Mouse (Mus musculus): ENCODE data around the gene Grhl3. TPM values are rescaled to one million over a fixed set of nuclear protein-coding genes. Genes with fewer than 3 reads are reported as not detected.

Grhl3 gene
- total RNA-seq, 2 experiments from 2014 or later, result 0.66 to 0.70 TPM

DNA sequence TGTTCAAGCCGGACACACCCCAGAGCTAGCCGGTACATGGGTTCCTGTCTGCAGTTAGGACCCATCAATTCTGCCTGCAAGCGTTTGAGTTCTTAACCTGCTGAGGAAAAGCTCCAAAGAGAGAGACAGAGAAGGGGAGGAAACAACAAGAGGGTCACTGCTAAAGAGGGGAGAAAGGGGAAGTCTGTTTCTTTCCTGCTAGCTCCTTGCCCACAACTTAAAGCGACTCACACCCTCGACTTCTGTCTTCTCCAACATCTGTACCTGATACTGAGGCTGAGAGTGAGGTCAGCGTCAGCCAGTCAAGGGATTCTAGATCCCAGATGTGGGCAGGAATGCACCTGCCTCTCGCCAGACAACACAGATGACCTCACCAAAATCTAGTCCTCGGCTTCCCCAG is 1.2 kb downstream of the Grhl3 start:
- DNase-seq, result no peak

DNA sequence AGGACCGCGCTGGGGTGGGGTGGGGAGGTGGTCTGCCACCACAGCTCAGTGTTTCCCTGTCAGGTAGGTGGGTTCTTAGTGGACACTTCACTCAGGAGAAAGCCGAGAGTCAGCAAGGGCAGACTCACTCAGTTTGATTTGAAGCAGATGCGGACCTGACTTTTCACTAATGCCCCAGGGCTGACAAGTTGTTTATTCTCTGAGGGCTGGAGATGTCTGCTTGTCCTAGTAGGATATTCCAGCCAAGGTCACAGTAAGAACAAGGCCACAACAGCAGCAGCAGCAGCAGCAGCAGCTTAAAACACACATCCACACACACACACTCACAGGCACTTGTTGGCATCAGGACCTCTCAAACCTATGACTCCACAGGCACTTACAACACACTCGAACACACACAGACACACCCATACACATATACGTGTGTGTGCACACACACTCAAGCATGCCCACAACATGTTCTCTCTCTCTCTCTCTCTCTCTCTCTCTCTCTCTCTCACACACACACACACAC is 2.3 kb downstream of the Grhl3 start:
- DNase-seq, result no peak

DNA sequence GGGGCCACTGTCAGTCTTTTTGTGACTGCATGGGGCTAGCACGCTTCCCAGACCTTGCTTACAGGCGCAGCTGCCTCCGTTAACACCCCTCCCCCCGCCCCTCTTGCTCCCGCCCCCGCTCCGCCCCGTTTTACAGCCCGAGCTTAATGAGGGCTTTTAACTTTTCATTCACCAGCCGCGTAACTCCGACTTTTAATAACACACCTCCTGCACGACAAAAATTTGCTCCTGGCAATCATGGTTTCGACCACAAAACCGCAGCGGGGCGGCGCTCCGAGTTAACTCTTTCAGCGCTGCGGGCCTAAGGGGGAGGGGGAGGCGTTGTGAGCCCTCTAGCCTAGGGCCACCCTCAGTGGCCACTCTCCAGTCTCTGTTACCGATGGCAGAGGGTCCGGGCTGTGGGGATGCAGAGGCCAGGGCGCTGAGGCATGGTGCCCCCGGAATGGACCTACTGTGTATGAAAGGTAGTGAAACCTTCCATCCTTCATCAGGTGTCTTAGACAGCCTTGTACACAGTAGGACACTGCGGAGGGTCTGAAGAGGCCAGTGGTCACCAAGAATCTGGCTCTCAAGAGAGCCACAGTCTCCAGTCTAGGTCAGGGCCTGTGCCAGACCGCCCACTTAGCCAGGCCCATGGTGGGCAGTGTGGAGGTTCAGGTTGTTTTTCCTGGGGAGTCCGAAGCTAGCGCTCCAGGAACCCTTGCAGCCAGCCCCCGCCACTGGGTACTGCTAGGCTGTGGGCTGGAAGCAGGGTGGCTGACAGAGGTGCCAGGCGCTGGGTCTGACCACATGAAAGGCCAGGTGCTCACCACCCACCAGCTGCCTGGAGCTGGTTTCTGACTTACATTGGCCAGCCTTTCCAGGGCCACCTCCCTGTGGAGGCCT is 3.0 kb downstream of the Grhl3 start:
- no peak for DNase-seq

DNA sequence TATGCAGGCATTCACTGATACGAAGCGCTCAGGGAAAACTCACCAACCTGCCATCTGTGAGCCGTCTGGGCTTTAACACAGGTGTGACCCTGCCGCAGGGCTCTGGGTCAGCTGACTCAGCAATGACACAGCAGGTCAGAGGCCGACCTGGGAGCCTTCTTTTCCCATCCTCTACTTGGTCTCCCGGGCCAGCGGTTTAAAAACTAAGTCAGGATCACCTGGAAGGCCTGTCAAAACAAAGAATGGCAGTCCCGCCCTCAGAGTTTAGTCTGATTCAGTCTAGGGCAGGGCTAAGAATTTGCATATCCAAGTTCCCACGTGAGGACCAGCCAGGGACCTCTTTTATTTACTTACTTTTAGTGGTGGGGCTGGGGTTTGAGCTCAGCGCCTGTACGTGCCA is 4.2 kb downstream of the Grhl3 start:
- no peak for DNase-seq

GRCm38 (mm10) chr4:135567484-135567883 is 5.9 kb downstream of the Grhl3 start:
- no peak for DNase-seq

DNA sequence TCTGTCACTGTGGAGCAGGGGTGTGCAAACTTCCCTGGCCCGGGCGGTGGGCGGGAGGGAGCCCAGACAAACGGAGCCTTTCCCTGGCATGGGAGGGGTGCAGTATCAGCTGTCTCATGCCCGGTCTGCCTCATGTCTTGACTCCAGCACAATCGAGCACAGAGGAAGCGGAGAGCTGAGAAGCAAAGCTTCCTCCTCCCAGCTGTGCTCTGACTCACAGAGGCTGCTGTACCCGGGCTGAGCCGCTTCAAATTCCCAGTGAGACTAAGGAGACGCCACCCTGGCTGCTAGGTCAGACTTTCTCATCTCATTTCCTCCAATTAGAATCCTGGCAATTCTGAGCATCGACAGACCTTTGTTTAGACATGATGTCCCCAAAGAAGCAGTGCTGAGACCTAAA is 6.4 kb downstream of the Grhl3 start:
- DNase-seq, result no peak

DNA sequence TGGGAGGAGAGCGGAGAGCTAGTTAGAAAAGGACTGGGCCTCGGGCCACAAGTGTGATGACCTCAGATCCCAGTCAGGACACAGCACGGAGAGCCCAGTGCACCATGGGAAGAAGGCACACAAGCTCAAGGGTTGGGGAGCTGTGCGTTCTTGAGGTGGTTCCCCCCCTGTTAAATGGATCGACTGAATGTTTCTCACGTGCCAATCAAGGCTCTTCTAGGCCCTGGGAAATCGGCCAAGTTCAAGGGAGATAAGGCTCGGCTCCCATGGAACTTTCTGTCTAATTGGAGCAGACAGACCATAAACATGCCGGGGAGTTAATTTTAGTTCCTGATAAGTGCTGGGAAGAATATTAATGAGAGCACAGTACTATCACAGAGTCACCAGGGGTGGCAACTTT is 8.0 kb downstream of the Grhl3 start:
- no peak for DNase-seq

DNA sequence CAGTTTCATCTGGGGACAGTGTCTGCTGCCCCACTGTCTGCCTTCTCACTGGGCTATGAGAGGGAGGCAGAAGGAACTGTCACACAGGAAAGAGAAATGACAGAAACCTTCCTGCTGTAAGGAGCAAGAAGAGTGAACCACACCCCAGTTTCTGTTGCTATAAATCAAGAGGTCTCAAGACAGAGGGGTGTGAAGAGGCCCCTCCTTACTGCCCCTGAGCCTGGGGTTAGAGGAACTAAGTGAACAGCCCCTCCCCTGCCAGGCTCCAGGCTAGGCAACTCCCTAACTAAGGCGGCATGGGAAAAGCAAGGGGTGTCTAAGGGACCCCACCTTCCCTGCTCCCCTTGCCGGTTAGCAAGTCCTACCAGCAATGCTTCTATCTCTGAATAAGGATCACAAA is 9.6 kb downstream of the Grhl3 start:
- DNase-seq, result no peak

GRCm38 (mm10) chr4:135549323-135549722 is 24.1 kb downstream of the Grhl3 start:
- DNase-seq, result no peak

- DNase-seq, result no peak
These were observed 24.8 kb downstream of the Grhl3 start for GRCm38 (mm10) chr4:135548521-135549077.

DNA sequence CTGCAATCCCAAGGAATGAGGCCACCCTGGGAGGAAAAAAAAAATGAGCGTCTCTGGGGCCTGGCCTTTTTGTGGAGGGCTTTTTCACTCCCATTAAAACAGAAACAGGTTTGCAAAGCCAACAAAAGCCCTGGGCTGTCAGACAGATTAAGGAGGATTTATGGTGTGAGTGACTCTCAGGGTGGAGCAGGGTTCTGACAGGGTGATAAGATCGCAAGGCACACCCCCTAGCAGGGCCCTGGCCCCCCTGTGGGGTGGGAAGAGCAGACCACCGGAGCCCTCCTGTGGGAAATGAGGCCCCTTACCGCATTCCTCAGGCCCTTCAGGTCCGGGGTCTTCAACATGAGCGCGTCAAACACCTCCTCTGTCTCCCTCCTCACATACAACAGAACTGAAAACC is 25.3 kb downstream of the Grhl3 start:
- no peak for DNase-seq

DNA sequence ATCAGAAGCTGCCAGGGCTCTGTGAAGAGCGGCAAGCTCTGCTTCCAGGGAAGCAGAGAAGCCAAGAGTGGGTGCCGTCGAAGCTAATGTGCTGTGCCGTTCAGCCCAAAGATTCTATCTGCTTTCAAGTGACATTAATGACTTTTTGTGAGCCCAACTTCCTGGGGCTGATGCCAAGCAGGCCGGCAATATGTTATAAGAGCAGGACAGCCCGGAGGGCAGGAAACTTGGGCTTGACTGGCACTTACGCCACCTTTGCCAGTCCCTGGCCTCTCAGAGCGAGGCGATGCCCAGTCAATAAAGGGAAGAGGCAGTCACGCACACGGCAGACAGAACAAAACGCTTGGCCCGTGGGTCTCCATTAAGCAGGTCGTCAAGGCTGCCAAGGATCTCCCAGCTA is 25.9 kb downstream of the Grhl3 start:
- no peak for DNase-seq

DNA sequence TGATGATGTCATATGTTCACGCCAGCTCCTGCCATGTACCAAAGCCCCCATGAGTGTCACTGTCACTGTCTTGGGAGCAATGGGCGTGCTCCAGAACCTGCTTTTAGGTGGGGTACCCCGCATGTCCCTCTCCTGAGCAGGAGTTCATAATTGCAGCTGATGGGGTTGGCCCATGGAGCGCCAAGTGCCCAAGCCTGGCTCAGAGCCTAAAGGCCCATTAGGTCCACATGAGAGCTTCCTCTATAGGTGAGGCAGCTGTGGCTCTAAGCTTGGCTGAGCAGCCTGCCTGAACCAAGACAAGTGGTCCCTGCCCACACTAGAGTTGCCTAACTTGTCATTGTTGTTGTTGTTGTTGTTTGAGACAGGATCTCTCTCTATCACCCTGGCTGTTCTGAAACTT is 26.6 kb downstream of the Grhl3 start:
- DNase-seq, result no peak

GRCm38 (mm10) chr4:135546008-135546407 is 27.4 kb downstream of the Grhl3 start:
- DNase-seq, result no peak

DNA sequence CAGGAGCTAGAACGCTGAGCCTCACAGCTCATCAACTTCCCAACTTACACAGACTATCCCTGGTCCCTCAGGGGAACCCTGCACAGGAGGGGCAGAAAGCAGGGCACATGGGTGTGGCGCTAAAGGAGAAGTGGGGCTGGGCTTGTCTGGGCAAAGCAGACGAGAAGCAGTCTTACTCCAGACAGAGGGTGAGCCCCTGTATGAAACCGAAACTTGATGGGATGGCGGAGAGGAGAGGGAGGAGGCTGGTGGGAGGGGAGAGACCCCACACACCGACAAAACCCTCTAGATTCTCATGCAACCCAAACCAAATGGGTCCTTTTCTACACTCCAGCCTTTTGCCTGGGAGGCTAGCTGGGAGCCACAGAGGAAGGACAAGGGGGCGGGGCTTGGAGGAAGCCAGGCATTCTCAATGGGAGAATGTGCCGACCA is 28.3 kb downstream of the Grhl3 start:
- no peak for DNase-seq

GRCm38 (mm10) chr4:135544284-135544683 is 29.1 kb downstream of the Grhl3 start:
- DNase-seq, result no peak

- DNase-seq, result no peak
These were observed 33.4 kb downstream of the Grhl3 start for GRCm38 (mm10) chr4:135540057-135540456.

DNA sequence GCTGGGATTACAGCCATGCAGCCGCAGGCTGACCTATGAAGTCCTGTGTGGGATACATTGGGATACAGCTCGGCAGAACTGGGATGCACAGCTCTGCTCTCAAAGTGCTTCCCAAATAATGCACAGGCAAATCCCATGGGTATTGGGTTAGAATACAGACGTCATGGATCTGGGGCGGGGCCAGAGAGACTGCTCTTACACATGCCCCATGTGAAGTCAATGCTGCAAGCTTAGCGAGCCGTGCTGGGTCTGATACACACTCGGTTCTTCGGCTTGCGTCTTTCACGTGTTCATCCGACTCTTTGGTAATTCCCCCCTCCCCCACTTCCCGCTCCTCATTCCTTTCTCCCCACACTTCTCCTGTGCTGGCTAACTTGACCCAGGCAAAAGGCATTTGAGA is 34.4 kb downstream of the Grhl3 start:
- no peak for DNase-seq

- DNase-seq, result no peak
These were observed 38.4 kb downstream of the Grhl3 start for GRCm38 (mm10) chr4:135535021-135535420.

DNA sequence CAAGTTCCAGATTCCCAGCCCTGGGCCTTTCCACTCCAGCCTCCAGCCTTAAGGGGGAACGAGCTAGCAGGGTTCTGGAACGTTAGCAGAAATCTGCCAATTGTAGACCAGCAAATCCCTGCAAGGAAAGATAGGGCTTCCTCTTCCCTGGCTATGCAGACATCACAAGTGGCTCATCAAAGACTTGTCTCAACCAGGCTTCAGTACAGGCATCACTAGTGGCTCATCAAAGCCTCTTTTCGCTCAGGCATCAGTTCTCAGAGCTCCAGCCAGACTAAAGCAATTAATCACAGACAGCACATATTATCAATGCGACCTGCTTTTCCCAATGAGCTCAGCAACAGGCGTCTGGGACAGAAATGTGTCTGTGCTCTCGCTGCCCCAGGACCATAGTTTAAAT is 40.4 kb downstream of the Grhl3 start:
- no peak for DNase-seq

DNA sequence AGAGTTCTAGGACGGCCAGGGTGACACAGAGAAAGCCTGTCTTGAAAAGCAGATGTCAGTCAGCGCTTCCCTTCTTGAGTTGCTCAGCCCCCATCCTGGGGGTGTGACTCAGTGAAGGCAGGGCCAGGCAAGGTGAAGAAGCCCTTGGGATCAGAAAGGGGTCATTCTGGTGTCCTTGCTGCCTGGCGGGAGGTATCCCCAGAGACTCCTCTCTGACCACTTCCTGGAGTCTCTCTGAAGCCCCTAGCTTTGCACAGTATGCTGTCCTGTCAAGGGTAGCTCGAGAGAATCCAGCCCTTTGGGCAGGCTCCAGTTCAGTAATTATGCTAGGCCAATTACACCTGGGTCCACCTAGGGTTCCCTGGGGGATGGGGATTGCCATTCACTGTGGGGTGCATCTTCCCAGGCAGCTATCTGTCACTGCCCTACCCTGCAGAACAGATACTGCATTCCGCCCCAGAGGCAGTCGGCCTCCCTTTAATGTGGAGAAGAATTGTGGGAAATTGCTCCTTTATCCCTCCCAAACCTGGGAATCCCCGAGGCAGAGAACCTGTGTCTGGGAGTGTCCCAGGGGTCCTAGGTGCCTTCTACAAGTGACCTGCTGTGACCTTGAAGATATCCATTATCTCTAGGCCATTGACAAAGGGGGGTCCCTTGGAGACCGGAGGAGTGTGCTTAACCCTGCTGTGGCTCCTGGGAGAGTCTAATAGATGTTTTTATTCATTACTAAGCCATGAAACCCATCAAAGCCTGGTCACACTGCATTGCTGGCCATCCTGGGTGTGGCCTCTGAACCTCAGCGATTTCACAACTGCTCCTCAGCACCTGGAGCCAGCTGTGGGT is 41.4 kb downstream of the Grhl3 start:
- no peak for DNase-seq

- peak; percentile 45 to 50 for DNase-seq
These were observed 42.2 kb downstream of the Grhl3 start for GRCm38 (mm10) chr4:135531236-135531635.

DNA sequence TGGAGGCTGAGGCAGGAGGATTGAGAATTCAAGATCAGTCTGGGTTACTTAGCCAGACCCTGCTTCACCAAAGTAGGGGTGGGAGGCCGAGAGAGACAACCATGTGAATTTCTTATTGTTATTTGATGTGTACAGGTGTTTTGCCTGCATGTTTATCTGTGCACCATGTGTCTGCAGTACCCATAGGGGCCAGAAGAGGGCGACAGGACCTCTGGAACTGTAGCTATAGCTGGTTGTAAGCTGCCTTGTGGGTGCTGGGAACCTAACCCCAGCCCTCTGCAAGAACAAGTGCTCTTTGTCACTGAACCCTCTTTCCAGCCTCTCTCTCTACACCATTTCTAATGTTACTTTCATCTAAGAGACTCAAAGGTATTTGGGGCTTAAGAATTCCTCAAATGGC is 43.2 kb downstream of the Grhl3 start:
- no peak for DNase-seq
